Mouse (Mus musculus) midbrain, postnatal 0 days (tissue): ENCODE results near the gene Robo4. TPM values are rescaled to one million over a fixed set of nuclear protein-coding genes. Genes with fewer than 3 reads are reported as not detected.

Experiments used
- ATAC-seq: fragments of 200-750 bp; cut with Nextera tagmentation; 2 replicates; pipeline ENCODE4 v1.8.0; 2017; ENCODE audit warnings: moderate number of reproducible peaks, mild to moderate bottlenecking, moderate TSS enrichment, moderate library complexity; ENCODE audit not compliant: low FRiP score
- DNase-seq: peaks from one replicate; pipeline ENCODE4 v3.0.0-alpha.2; 2015; ENCODE audit warnings: low spot score
- H3K27ac ChIP-seq: fragments of 300-500 bp; sonication (generic); 2 replicates; pipeline ENCODE4 v1.5.1; 2014; ENCODE audit warnings: low read depth, mild to moderate bottlenecking, low read length, mixed read lengths
- H3K27me3 ChIP-seq: fragments of 300-500 bp; sonication (generic); 2 replicates; pipeline ENCODE4 v1.6.1; 2014; ENCODE audit warnings: low read length, control low read depth, mixed read lengths; ENCODE audit not compliant: insufficient read depth
- H3K36me3 ChIP-seq: fragments of 300-500 bp; sonication (generic); 2 replicates; pipeline ENCODE4 v1.6.1; 2014; ENCODE audit warnings: low read length, control low read depth, mixed read lengths; ENCODE audit not compliant: insufficient read depth
- H3K4me1 ChIP-seq: fragments of 300-500 bp; sonication (generic); 2 replicates; pipeline ENCODE4 v1.6.1; 2014; ENCODE audit warnings: mild to moderate bottlenecking, control low read depth, antibody characterized with exemption, low read length, mixed read lengths; ENCODE audit not compliant: insufficient read depth
- H3K4me2 ChIP-seq: fragments of 300-500 bp; sonication (generic); 2 replicates; pipeline ENCODE4 v1.6.1; 2014; ENCODE audit warnings: low read depth, mild to moderate bottlenecking, low read length, mixed read lengths; ENCODE audit not compliant: poor library complexity, severe bottlenecking
- H3K4me3 ChIP-seq: fragments of 300-500 bp; sonication (generic); 2 replicates; pipeline ENCODE4 v1.5.1; 2014; ENCODE audit warnings: low read depth, mild to moderate bottlenecking, low read length, moderate library complexity
- H3K9ac ChIP-seq: fragments of 300-500 bp; sonication (generic); replicated peaks from 2 replicates; pipeline ENCODE4 v1.6.1; 2014; ENCODE audit warnings: mild to moderate bottlenecking, low read length, moderate library complexity, mixed read lengths; ENCODE audit not compliant: poor library complexity, severe bottlenecking
- H3K9me3 ChIP-seq: fragments of 300-500 bp; sonication (generic); 2 replicates; pipeline ENCODE4 v1.6.1; 2016; ENCODE audit warnings: low read length, control low read depth
- CTCF ChIP-seq: IDR thresholded peaks from 2 replicates; pipeline ENCODE4 v1.5.1; 2016; ENCODE audit warnings: antibody characterized with exemption, mild to moderate bottlenecking
- WGBS: fragments of 180-500 bp; shearing (Covaris S2); extraction: QIAGEN DNeasy Blood & Tissue Kit; methylation state at CpG from one replicate; pipeline ENCODE4 v1.1.7; 2014; 5-methylcytosine and 5-hydroxymethylcytosine counted together
- polyA plus RNA-seq: library from polyadenylated mRNA; unstranded; fragments of >200 nt; fragmentation: Nextera tagmentation; extraction: Ambion mirVana; gene quantifications from 2 replicates; pipeline ENCODE4 v1.2.1, GENCODE M21; 2015
- total RNA-seq: library from RNA; depleted of rRNA; stranded (reverse); fragments of >200 nt; gene quantifications from 2 replicates; pipeline ENCODE4 v1.2.3, GENCODE M21; 2014

Gene Robo4
- total and polyA plus RNA-seq, 2 experiments from 2014 or later, result 4.0 to 10.1 TPM

DNA sequence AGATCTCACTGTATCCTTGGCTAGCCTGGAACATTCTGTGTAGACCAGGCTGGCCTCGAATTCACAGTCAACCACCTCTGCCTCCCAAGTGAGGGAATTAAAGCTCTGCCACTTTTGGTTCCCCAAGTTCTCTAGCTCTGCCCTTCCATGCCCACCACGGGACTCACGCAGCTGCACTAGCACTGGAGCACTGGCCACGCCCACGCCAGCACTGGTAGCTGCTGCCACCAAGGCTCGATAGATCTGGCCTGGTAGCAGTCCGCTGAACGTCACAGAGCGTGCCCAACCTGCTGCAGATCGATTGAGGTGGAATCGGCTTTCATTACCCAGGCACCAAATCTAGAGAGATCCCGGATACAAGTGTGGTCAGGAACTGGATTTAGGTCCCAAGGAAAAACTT lies 19.5 kb downstream of the Robo4 start:
- peak; percentile 45; the same call in 1 of the 2 replicates for ATAC-seq

DNA sequence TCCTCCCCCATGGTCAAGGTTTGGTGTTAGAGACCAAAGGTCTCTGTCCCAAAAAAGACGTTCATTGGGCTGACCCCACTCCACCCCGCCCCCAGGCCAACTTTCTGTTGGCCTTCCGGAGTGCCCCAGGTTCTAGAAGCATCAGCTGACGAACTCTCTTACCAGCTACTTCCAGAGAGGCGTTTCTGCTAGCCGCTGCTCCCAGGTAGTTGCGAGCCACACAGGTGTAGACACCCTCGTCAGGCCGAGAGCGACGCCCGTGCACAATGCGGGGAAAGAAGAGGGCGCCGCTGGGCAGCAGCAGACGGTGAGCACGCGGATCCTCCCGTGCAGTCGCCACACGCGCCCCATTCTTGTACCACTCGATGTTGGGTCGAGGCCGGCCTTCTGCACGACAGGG lies 27.6 kb downstream of the Robo4 start:
- ATAC-seq (no peak), DNase-seq (no peak)
- Histone ChIP-seq H3K4me1 (peaks cover 6% of the 10 kb centered on the region), H3K4me2 (0 out of 2 replicates have a peak overlapping the region, but pooled peaks have one; percentile 9), H3K27me3 (peaks cover 55% of the 10 kb centered on the region), H3K27ac (no peak overlapping the region), H3K36me3 (no peaks in the 10 kb centered on the region), H3K9me3 (no peaks in the 10 kb centered on the region), H3K9ac (no peak overlapping the region), H3K4me3 (no peak overlapping the region)
- no peak for TF ChIP-seq CTCF
- WGBS, result 26% methylated on average over 26 of the region's 26 CpGs

More for the DNA sequence above, 19.5 kb downstream of the Robo4 start:
- no peak overlapping the region for H3K27ac ChIP-seq
- TF ChIP-seq CTCF, result no peak
- no peaks in the 10 kb centered on the region for H3K27me3 ChIP-seq
- H3K9ac ChIP-seq, result no peak overlapping the region
- H3K9me3 ChIP-seq, result no peaks in the 10 kb centered on the region
- DNase-seq, result peak; percentile 59
- peak overlapping the region; percentile 52 for H3K4me2 ChIP-seq
- WGBS, result 23% methylated on average over 12 of the region's 12 CpGs
- H3K36me3 ChIP-seq, result no peaks in the 10 kb centered on the region
- H3K4me1 ChIP-seq, result no peaks in the 10 kb centered on the region
- H3K4me3 ChIP-seq, result peak overlapping the region; percentile 8; the same call in 1 of the 2 replicates

DNA sequence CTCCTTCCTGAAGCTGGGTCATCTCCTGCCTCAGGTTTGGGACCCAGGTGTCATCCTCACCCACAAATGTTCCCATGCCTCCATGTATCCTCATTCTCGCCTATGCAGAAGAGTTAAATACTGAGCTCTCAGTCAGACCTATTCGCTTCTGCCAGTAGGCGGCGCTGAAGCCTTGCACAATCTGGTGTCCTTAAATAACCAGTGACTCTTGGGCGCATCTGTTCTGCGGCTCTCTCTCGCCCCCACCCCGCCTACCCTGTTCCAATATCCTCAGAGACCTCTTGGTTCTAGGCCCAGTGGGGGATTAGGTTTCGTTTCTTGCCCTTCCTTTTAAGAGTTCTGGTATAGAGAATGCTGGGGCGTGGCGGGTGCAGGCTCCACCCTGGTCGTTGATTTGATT lies 28.9 kb downstream of the Robo4 start:
- Histone ChIP-seq H3K4me2 (peak overlapping the region; percentile 44), H3K36me3 (no peaks in the 10 kb centered on the region), H3K27ac (no peak overlapping the region), H3K27me3 (peaks cover 66% of the 10 kb centered on the region), H3K4me1 (peaks cover 6% of the 10 kb centered on the region), H3K9ac (no peak overlapping the region), H3K9me3 (no peaks in the 10 kb centered on the region), H3K4me3 (peak overlapping the region; percentile 16; the same call in 1 of the 2 replicates)
- peak; percentile 96 for TF ChIP-seq CTCF
- WGBS, result under 1% methylated on average over 12 of the region's 12 CpGs
- peak; percentile 96 for DNase-seq
- ATAC-seq, result peak; percentile 83

DNA sequence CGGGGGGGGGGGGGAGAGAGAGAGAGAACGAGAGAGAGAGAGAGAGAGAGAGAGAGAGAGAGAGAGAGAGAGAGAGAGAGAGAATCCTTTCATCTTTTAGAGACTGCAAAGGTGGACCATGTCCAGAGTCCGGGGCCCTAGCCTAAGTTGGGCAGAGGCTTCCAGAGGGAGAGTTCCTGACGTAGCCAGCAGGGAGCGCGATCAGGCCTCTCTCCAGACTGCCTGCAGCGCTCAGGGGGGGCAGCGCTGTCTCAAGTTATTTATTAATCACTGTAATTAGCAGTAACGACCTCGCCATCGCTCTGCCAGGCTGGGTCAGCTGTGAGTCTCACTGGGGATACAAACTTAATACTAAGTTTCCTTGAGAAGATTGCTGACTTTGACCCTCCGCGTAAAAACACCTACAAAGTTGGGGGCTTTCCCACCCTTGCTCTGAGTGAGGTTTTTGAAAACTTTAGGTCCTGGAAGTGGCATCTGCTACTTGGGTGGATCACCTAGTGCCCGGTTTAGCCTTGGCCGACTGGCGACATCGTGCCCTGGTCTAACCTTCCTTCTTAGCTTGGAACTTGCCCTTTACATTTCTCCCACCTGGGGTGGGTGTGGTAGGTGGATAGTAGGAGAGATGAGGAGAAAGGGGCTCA lies 30.4 kb downstream of the Robo4 start:
- Histone ChIP-seq H3K27me3 (peaks cover 71% of the 10 kb centered on the region), H3K4me3 (peak overlapping the region; percentile 40), H3K9ac (no peak overlapping the region), H3K4me1 (peaks cover 6% of the 10 kb centered on the region), H3K36me3 (no peaks in the 10 kb centered on the region), H3K4me2 (peak overlapping the region; percentile 91), H3K27ac (no peak overlapping the region), H3K9me3 (no peaks in the 10 kb centered on the region)
- no peak for ATAC-seq
- DNase-seq, result peak; percentile 44
- TF ChIP-seq CTCF, result peak; percentile 65
- WGBS, result 3% methylated on average over 16 of the region's 17 CpGs

DNA sequence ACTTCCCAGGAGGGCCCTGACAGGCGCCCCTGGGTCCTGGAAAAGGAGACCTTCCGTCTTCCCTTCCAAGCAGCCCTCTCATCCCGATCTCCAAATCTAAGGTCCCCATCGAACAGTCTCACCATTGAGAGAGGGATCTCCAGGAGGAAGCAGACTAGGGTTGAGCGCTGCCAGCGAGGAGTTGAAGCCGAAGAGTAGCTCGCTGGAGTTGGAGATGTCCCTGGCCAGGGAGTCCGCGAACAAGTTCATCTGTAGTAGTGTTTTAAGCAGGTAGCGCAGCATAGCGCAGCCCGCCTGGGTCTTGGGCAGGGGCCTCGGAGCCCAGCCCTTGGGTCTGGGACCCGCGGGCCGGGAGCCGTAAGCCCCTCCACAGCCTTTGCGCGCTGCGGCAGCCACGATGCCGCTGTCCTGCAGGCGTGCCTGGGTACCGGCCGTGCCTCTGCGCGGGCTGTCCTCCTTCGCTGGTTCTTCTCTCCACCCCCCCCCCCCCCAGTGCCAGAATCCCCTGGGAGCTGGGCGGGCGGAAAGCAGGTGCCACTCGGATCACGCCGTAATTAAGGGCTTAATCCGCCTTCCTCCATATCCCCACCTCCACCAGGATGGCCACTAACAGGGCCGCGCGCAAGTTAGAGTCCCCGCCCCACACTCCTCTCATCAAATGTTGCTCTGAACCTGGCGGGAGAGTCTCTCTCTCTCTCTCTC lies 31.2 kb downstream of the Robo4 start, which contains the start of gene Robo3:
TSS of gene Robo3 (minus strand) at position 527 of the 702 bp plus-strand sequence.
- 0 out of 2 replicates have a peak within 1 kb of the TSS, but pooled peaks have one; percentile 29 for H3K9ac ChIP-seq
- no peak for DNase-seq

More for the DNA sequence above, 31.2 kb downstream of the Robo4 start, which contains the start of gene Robo3:
- no peaks in the 10 kb centered on the region for H3K9me3 ChIP-seq
- H3K36me3 ChIP-seq, result no peaks in the 10 kb centered on the region
- peaks cover 6% of the 10 kb centered on the region for H3K4me1 ChIP-seq
- peaks cover 64% of the 10 kb centered on the region for H3K27me3 ChIP-seq
- H3K27ac ChIP-seq, result no peak within 1 kb of the TSS
- ATAC-seq, result peak; percentile 15; the same call in 1 of the 2 replicates
- under 1% methylated on average over 39 of the region's 40 CpGs for WGBS
- H3K4me3 ChIP-seq, result peak within 1 kb of the TSS; percentile 40
- TF ChIP-seq CTCF, result no peak
- H3K4me2 ChIP-seq, result peak within 1 kb of the TSS; percentile 91
